Mouse (Mus musculus) lung, postnatal 14 days (tissue): Measurements from ENCODE around the gene Tnp1.

Experiments
- DNase-seq: peaks from one replicate; pipeline ENCODE4 v3.0.0; 2021

The Tnp1 gene

DNA sequence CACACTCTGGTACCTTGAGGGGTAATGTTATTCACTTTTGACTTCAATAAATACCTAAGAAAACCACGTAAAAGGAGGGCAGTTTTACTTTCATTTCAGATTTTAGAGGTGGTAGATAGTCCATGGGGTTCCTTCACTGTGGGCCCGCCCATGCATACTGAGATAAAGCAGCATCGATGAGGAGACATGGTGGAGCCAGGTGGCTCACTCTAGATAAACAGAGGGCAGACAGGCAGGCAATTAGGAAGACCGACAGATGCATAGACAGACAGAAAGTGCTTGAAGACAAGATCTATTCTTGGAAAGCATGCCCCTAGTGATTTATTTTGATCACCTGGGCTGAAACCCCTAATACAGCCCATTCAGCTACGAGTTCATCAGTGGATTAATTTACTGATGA lies 13.1 kb downstream of the Tnp1 start:
- DNase-seq, result no peak

GRCm38 (mm10) chr1:73001961-73002360 lies 13.7 kb downstream of the Tnp1 start:
- DNase-seq, result no peak

GRCm38 (mm10) chr1:72994751-72995528 lies 20.8 kb downstream of the Tnp1 start:
- no peak for DNase-seq

DNA sequence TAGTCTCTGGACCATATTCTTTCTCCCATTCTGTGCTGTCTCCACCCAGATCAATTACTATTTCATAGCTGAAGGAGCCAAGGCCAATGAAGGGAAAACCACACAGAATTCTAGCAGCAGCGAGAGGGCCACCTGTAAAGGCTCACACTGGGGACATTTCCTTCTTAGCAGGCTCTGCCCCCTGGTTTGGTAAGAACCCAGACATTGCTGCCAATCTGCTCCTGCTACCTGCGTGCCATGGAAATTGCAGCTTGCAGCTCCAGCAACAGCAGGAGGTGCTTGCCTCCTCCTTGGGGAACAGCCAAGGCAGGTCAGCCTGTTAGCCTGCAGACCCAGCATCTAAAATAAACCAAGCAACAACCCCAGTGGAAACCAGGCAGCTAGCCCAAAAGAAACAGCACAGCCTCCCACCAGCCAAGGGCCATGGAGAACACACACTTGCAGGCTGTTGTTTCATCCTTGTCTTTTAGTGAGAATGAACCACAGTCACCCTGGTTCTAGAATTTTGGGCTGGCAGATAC lies 22.7 kb downstream of the Tnp1 start:
- no peak for DNase-seq

- no peak for DNase-seq
Measured at GRCm38 (mm10) chr1:72992209-72992608, 23.5 kb downstream of the Tnp1 start.

GRCm38 (mm10) chr1:72988904-72989303 lies 26.8 kb downstream of the Tnp1 start:
- no peak for DNase-seq

DNA sequence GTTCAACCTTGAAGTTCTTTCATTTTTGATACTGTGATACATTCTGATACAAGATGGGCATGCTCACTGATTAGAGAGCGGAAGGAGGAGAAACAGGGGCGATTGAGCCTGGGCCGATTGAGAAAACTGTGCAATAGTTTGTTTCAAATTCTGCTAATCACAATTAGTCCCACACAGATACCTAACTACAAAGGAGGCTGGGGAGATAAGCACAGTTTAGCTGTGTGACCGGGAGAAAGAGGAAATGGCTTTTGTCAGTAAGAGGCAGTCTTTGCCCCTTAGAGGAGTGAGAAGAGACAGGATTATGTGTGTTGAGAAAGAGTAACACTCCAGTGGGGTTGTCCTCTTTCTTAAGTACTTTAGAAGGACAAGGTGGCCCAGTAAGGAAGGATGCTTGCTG lies 29.0 kb downstream of the Tnp1 start:
- no peak for DNase-seq

- DNase-seq, result no peak
Measured at GRCm38 (mm10) chr1:72978956-72979355, 36.8 kb downstream of the Tnp1 start.

- DNase-seq, result no peak
Measured at GRCm38 (mm10) chr1:72974226-72974625, 41.5 kb downstream of the Tnp1 start.

- DNase-seq, result no peak
Measured at GRCm38 (mm10) chr1:72970461-72970860, 45.2 kb downstream of the Tnp1 start.

GRCm38 (mm10) chr1:72969113-72969812 lies 46.4 kb downstream of the Tnp1 start:
- no peak for DNase-seq

DNA sequence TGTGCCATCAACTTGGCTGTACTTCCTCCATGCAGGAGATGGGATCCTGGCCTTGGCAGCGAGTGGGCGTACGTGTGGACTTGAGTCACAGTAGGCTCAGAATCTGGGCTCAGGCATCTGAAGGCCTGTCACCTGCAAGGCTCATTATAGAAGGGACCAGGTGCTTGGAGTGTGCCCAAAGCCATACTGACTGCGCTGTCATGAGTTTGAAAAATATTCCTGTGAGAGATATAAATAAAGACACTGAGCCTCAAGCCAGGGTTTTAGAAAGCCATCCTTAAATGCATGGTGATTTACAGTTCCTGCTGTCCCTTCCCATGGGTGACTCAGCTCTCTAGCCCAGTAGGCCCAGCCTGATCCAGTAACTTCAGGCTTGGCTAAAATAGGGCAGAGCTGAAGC lies 49.3 kb downstream of the Tnp1 start:
- DNase-seq, result no peak
